Mouse (Mus musculus): ENCODE results near the gene Pitx3. TPM values are rescaled to one million over a fixed set of nuclear protein-coding genes. Genes with fewer than 3 reads are reported as not detected.
"Not testable (repeated sequence)": the region's sequence is repeated elsewhere in the genome, so short reads cannot be mapped to it uniquely, and the experiment has no call there.

Pitx3 gene
- total RNA-seq, 4 experiments from 2014 or later, result not detected

DNA sequence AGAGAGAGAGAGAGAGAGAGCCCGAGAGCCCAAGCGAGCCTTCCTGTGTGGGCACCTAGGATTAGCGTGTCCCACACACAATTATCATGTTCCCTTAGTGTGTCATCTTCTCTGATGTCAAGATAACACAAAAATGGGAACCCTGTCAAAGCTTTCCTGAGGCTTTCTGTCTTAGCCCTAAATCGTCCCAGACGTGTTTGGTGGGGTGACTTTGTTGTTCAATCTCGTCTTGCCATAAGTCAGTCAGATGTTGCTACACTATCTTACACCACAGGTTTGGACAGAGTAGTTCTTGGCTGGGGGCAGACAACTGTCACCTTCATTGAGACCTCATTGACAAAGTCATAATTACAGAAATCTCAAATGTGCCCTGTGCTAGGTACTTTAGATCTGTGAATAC is 15.5 kb downstream of the Pitx3 start:
- no peak for DNase-seq (ENCODE audit: low spot score in 2 of 2)

DNA sequence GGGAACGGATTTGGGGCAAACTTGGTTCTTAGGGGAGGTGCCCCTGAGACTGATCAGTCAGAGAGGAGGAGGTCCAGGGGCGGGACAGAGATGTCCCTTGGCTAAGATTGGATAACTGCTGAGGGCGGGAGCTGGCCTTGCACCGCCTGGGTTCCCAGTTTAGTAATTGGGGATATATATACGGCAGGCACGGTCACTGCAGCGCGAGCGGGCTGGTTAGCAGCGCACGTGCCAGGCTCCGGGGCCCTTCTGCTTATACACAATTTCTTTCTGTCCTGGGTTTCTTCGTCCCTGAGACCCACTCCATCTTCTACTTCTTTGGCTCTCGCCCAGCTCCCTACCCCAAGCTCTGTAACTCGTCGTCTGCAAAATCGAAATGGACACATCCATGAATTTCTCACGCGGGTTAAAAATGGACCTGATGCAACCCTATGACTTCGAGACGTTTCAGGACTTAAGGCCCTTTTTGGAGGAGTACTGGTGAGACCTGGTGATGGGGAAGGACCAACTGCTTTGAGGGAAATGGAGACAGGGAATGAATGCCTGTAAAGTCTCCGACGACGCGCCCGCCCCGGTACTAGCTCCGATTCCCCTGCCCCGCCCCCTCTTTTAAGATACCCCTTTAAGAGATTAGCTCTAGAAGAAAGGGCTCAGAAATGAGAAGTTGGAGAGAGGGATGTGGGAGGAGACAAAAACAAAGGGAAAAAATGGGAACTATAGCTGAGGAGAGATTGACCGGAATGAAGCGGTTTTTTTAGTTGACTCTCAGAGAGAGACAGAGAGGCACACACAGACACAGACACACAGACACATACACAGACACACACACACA is 16.2 kb downstream of the Pitx3 start, which contains the start of gene Elovl3:
Gene Elovl3 (plus strand): TSS at position 204 of the 832 bp plus-strand sequence.
- no peak for DNase-seq (ENCODE audit: low spot score in 2 of 2)

DNA sequence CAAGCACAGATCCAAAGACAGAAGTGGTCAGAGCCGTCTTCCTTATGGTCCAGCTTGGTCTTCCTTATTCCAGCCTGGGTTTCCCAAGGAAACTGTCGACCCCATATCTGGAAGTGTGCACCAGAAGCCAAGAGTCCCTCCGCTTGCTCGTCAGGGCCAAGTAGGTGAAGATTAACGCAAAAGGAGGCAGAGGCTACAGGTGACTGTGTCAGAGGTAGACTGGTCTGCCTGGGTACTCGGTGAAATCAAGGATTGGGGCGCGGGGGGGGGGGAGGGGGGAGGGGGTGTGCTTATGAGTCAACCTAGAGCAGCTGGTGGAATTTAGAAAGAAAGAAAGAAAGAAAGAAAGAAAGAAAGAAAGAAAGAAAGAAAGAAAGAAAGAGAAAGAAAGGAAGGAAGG is 16.8 kb downstream of the Pitx3 start:
- no peak for DNase-seq (ENCODE audit: low spot score in 2 of 2)

DNA sequence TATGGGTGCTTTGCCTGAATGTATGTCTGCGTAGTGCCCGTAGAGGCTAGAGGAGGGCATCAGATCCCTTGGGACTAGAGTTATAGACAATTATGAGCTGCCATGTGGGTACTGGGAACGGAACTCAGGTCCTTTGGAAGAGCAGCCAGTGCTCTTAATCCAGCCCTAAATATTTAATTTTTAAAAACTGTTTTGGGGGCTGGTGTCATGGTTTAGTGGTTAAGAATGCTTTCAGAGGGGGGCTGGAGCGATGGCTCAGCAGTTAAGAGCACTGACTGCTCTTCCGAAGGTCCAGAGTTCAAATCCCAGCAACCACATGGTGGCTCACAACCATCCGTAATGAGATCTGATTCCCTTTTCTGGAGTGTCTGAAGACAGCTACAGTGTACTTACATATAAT is 18.4 kb downstream of the Pitx3 start:
- DNase-seq (ENCODE audit: low spot score in 2 of 2), result not testable (repeated sequence)

DNA sequence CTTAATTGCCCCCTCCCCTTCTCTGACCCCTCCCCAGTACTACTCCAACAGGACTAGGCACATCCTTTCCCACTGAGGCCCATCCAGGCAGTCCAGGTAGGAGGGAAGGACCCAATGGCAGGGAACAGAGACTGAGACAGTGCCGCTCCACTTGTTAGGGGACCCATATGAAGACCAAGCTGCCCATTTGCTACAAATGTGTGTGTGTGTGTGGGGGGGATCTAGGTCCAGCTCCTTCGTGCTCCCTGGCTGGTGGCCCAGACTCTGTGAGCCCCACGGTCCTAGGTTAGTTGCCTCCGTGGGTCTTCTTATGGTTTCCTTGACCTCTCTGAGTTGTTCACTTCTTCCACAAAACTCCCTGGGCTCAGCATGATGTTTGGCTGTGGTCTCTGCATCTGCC is 21.8 kb downstream of the Pitx3 start:
- DNase-seq (ENCODE audit: low spot score in 2 of 2), result no peak

DNA sequence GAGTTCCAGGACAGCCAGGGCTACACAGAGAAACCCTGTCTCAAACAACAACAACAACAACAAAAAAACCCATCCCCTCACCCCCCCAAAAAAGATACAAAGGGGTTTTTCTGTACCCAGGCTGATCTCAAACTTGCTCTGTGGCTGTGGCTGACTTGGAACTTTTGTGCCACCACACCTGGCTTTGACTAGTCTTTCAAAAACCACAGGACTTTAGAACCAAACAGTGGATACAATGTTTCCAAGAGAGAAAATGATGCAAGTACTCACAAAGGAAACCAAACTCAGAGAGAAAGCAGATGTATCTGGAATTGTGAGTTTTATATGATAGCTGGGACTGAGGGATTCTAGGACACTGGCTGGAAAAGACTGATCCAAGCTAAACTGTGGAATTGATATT is 23.5 kb downstream of the Pitx3 start:
- DNase-seq (ENCODE audit: low spot score in 2 of 2), result no peak

DNA sequence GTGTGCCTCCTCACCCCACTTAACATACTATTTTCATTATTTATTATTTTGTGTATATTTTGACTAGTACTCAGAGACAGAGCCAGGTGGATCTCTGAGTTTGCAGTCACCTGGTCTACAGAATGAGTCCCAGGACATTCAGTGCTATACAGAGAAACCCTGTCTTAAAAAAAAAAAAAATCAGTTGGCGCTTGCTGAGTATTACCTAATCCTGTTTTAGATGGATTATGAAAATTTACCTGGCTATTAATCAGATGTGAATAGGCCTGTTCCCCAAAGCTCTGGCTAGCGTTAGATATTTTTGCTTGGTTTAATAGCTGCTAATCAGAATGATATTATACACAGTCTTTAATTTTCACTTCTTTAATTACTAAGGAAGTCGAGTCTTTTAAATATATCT is 24.2 kb downstream of the Pitx3 start:
- no peak for DNase-seq (ENCODE audit: low spot score in 2 of 2)

DNA sequence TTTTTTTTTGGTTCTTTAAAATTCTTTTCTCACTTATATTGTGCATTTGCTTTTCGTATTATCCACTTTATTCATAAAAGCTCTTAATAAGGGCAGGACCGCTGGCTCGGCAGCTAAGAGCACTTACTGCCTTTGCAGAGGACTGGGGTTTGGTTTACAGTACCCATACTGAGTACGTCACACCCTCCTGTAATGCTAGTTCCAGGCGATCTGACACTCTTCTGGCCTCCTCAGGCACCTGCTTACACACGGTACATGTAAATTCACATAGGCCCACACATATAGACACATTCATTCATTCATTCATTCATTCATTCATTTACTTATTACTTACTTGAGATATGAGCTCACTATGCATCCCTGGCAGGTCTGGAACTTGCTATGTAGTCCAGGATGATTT is 27.3 kb downstream of the Pitx3 start:
- no peak for DNase-seq (ENCODE audit: low spot score in 2 of 2)

DNA sequence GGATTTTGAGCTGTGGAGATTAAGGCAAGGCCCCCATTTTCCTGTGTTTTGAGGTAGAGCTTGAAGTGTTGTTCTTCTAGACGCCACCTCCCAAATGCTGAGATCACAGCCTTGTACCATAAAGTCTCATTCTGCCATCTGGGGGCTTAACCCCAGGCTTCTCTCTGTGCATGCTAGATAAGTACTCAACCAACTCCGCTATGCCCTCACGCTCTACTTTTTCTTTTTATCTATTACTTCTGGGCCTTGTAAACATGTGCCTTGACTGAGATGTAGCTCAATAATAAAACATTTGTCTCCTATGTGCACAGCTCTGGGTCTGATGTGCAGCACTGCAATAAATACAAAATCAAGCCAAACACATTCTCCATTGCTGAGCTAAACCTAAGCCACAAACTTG is 28.7 kb downstream of the Pitx3 start:
- DNase-seq (ENCODE audit: low spot score in 2 of 2), result no peak

DNA sequence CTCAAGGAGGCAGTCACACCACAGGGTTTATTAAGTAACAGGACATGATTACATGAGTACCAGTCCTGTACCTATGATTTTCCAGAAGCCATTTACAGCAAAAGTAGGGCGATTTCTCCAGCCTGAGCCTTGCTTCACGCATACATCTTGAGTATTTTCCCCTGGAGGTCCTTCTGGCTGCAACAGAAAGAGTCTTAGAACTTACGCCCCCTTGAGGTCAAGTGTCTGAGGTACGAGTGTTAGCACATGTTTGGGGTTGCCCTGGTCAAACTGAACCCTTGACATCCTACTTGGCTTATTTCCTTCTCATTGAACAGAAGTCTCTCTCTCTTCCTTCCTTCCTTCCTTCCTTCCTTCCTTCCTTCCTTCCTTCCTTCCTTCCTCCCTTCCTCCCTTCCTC is 33.5 kb downstream of the Pitx3 start:
- DNase-seq (ENCODE audit: low spot score in 2 of 2), result no peak

DNA sequence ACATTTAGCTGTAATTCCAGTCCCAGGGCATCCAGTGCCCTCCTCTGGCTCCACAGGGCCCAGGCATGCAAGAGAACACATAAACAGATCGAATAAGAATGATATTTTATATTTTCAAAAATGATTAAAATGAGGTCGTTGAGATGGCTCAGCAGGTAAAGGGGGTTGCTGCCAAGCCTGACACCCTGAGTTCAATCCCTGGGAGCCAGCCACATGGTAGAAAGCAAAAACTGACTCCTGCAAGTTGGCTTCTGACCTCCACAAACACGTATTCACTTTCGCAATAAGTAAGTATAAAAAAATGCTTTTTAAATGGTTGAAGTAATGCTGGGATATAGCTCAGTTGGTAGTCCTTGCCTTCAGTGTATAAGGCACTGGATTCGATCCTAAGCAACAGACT is 37.3 kb downstream of the Pitx3 start:
- no peak for DNase-seq (ENCODE audit: low spot score in 2 of 2)

DNA sequence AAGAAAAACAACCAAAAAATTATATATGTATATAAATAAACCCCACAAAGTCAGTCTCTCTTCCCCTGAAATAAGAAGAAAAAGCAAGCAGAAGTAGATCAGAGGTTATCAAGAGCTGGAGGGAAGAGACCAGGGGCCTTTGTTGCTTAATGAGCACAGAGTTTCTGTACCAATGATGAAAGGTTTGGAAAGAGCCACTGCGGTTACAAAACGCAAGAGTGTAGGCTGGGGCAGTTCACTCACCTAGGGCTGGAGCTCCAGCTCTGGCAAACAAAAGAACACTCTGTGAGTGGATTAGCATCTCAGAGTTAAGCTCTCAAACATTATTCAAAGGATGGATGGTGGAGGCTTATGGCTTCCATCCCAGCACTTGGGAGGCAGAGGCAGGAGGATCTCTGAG is 37.9 kb downstream of the Pitx3 start:
- no peak for DNase-seq (ENCODE audit: low spot score in 2 of 2)

DNA sequence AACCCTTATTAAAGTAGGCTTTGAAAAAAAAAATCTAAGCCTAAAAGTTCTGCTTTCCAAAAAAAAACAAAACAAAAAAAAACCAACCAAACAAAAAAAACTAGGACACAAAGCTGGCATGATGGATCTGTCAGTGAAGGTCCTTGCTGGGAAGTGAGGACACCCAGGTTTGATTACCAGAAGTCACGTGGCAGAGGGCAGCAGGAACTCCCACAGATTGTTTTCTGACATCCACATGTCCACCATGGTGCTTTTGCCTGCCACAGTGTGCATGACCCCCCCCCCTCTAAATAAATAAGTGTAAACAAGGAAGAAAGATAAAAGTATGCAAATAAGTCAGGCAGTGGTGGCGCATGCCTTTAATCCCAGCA is 44.0 kb downstream of the Pitx3 start:
- DNase-seq (ENCODE audit: low spot score in 2 of 2), result no peak

DNA sequence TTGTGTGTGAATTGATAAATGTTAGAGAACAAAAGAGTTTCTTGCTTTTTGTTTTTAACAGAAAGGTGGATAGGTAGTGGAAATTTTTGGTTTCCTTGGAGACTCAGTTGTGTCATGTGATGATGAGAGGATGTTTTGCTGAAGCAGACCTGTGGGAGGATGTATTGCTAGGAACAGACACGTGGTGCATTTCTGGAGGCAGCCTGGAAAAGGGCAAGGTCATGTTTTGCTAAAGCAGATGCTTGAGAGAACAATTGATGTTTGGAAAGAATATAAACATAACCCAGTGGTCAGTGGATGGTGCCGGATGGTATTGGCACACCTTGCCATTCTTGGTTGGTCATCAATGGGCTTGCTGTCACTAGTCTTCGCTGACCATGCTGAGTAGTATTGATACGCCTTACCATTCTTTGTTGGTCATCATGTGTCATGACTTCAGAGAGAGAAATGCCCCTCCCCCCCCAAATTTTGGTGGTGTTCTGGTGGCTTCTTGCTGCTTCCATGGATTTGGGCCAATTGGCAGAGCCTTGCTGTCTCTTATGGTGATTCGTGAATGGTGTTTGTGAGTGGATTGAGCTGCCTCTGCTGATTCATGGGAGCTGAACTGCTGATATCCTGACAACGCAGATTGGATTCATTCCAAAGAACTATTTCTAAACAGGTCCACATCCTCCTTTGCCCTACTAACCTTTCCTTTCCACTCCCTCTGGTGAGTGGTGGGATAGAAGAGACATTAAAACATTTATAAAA is 44.5 kb downstream of the Pitx3 start:
- DNase-seq (ENCODE audit: low spot score in 2 of 2), result no peak

DNA sequence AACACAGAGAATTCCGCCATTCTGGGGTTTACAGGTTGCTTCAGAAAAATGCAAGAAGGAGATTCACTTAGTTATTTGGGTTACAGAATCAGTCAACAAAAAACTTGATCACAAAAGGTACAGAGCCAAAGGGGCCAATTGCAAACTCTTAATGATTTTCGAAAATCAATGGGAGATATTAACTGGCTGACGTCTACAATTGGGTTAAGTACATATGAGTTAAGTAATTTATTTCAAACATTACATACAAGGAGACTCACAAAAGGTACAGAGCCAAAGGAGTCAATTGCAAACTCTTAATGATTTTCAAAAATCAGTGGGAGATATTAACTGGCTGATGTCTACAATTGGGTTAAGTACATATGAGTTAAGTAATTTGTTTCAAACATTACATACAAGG is 48.6 kb downstream of the Pitx3 start:
- DNase-seq (ENCODE audit: low spot score in 2 of 2), result no peak

DNA sequence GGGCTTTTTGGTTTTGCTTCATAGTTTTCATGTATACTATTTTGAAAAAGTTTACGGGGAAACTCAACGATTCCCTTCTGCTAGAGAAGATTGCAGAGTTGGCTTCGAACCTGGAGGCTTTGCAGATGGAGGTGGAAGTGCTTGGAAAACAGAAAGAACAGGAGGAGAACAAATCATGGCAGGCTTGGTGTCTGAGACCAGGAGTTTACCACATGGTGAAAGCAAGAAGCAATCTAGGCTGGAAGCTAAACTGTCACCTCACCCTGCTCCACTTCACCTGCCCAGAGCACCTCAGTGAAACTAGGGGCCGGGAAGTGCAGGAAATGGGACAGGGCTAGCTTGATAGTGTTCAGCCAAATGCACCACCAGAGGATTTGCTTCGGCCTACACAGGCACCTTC is 51.7 kb downstream of the Pitx3 start:
- DNase-seq (ENCODE audit: low spot score in 2 of 2), result no peak

DNA sequence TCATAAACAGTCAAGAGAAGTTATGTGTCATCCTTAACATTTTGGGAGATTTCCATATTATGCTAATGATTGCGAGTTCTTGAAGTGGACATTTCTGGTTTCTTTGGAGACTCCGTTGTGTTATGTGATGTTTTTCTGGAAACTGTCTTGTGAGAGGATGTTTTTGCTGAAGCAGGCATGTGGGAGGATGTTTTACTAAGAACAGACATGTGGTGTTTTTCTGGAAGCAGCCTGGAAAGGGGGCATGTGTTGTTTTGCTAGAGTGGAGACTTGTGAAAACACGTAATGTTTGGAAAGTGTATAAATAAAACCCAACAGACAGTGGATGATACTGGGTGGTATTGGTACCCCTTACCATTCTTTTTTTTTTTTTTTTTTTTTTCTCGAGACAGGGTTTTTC is 52.8 kb downstream of the Pitx3 start:
- DNase-seq (ENCODE audit: low spot score in 2 of 2), result no peak

DNA sequence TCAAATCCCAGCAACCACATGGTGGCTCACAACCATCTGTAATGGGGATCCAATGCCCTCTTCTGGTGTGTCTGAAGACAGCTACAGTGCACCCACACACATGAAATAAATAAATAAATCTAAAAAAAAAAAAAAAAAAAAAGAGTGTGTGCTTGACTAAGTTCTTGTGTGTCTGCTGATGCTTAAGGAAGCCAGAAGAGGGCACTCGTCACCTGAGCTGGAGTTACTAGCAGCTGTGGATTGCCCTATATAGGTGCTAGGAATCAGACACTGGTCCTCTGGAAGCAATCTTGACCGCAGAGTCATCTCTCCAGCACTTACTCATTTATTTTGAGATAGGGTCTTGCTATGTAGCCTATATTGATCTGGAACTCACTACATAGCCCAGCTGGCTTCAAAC is 54.0 kb downstream of the Pitx3 start:
- DNase-seq (ENCODE audit: low spot score in 2 of 2), result no peak

DNA sequence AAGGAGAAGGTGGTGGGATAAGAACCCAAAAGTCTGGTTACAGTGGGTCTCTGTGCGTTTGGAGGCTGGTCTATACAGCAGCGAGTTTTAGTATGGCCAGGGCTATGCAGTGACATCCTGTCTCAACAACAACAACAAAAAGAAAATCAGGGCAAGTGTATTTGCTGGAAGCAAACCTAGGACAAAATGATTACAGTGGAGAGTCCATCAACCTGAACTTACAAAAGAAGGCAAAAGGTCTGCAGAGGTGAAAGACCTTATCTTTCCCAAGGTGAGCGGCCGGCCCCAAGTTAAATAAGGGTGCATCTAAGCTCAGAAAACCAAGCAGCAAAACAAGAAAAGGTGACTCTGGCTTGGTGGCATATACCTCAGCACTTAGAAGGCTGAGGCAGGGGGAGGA is 56.5 kb downstream of the Pitx3 start:
- no peak for DNase-seq (ENCODE audit: low spot score in 2 of 2)

DNA sequence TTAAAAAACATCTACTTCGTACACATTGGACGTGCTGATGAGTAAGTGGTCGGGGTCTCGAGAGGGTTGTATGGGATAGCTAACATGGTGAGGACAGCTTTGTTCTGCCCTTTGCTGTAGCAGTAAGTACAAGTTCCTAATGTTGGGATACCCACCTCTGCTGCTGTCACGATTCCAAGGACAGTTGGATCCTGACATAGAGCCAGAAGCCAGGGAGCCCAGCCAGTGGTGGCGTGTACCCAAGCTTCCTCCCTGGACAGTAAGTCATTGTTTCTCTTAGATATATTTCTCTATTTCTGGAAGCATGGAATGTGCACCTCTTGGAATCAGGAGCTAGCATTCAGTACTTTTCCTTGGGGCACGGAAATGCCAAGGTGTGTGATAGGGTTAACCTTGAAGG is 60.3 kb downstream of the Pitx3 start:
- no peak for DNase-seq (ENCODE audit: low spot score in 2 of 2)

DNA sequence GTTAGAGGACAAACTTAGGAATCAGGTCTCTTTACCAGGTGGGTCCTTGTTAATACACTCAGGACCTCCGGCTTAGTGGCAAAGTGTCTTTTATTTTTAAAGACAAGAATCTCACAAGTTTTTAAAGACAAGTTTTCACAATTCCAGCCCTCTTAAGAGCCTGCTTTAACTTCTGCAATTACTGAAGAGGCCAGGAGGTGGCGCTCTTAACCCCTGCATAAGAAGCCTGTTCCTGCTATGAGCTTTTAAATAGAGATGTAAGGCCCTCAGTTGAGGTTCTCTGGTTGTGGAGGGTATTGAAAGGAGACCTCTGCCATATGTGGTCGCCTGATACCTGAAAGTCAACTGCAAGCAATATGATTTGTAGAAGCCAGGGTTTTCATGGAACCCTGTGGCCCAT is 61.8 kb downstream of the Pitx3 start:
- DNase-seq (ENCODE audit: low spot score in 2 of 2), result no peak

Data from left cerebral cortex, adult 8-10 months (tissue).